8 mouse cellular contexts compared by ENCODE assay signal in genomic region chr4:117124518-117125347, GRCm38 (mm10). TPM values are rescaled to one million over a fixed set of nuclear protein-coding genes. Genes with fewer than 3 reads are reported as not detected.
DNase-seq lines count a peak whose midpoint lies in the region; ATAC-seq lines count a peak whose summit lies in the region.

No protein-coding gene starts in this region.

- peaks cover 10% of the 10 kb centered on the region; the same call in 1 of the 2 replicates for H3K36me3 ChIP-seq in heart, embryonic 14.5 days (ENCODE audit: control insufficient read depth, insufficient read depth, low read length)
- H3K36me3 ChIP-seq in megakaryocyte, embryonic 14.5 days (replicated peaks; ENCODE audit: low read length) = peaks cover 37% of the 10 kb centered on the region
- peaks cover 4% of the 10 kb centered on the region; the same call in 1 of the 2 replicates for H3K36me3 ChIP-seq in stomach, embryonic 14.5 days (ENCODE audit: control insufficient read depth, insufficient read depth, low read length)

- WGBS in heart, embryonic 14.5 days = 50% methylated on average over 14 of the region's 14 CpGs
- 61% methylated on average over 14 of the region's 14 CpGs for WGBS in stomach, embryonic 14.5 days

- DNase-seq in cerebellum, postnatal 10 days = peak; percentile 27 to 49
- no peak for DNase-seq in cerebellum, postnatal 25 days
- peak; percentile 63 for DNase-seq in kidney, postnatal 10 days
- DNase-seq in ovary, adult 18-20 months (ENCODE audit: low spot score) = no peak

- H3K4me3 ChIP-seq in brown adipose tissue, adult 24 weeks (ENCODE audit: insufficient read depth, low read depth, low read length) = no peak overlapping the region; the same call in 1 of the 2 replicates
- no peak overlapping the region for H3K4me3 ChIP-seq in heart, embryonic 14.5 days (ENCODE audit: control insufficient read depth in 1 of 2, insufficient read depth in 1 of 2, low read depth in 1 of 2, low read length in 2 of 2)
- H3K4me3 ChIP-seq in megakaryocyte, embryonic 14.5 days (replicated peaks) = peak overlapping the region; percentile 91
- no peak overlapping the region; the same call in 1 of the 2 replicates for H3K4me3 ChIP-seq in stomach, embryonic 14.5 days (ENCODE audit: low read depth, low read length)

- peak overlapping the region; percentile 16; the same call in 1 of the 2 replicates for H3K4me2 ChIP-seq in heart, embryonic 14.5 days (ENCODE audit: low read length)
- peak overlapping the region; percentile 28 for H3K4me2 ChIP-seq in stomach, embryonic 14.5 days (replicated peaks; ENCODE audit: low read depth, low read length)

- H3K9me3 ChIP-seq in heart, embryonic 14.5 days (ENCODE audit: control insufficient read depth, low read length) = no peaks in the 10 kb centered on the region
- no peaks in the 10 kb centered on the region for H3K9me3 ChIP-seq in megakaryocyte, embryonic 14.5 days
- H3K9me3 ChIP-seq in stomach, embryonic 14.5 days (ENCODE audit: control insufficient read depth, low read depth, low read length) = no peaks in the 10 kb centered on the region

- ATAC-seq in heart, embryonic 14.5 days (ENCODE audit: insufficient number of reproducible peaks, insufficient read depth, low FRiP score, low read depth) = no peak
- no peak for ATAC-seq in stomach, embryonic 14.5 days (ENCODE audit: insufficient number of reproducible peaks, insufficient read depth, low FRiP score, low read depth)

- H3K27ac ChIP-seq in brown adipose tissue, adult 24 weeks (replicated peaks; ENCODE audit: low read depth, low read length) = peak overlapping the region; percentile 100
- peak overlapping the region; percentile 88 to 89 for H3K27ac ChIP-seq in heart, embryonic 14.5 days (replicated peaks in 1 of 2; ENCODE audit: control insufficient read depth in 1 of 2, insufficient read depth in 1 of 2, low read depth in 2 of 2, low read length in 2 of 2)
- H3K27ac ChIP-seq in stomach, embryonic 14.5 days (ENCODE audit: low read length) = peak overlapping the region; percentile 88

- H3K27me3 ChIP-seq in heart, embryonic 14.5 days (ENCODE audit: control insufficient read depth, insufficient read depth, low read length) = no peaks in the 10 kb centered on the region
- H3K27me3 ChIP-seq in megakaryocyte, embryonic 14.5 days (replicated peaks) = no peaks in the 10 kb centered on the region
- no peaks in the 10 kb centered on the region for H3K27me3 ChIP-seq in stomach, embryonic 14.5 days (ENCODE audit: control insufficient read depth, insufficient read depth, low read length)

- peak overlapping the region; percentile 47; the same call in 1 of the 2 replicates for H3K9ac ChIP-seq in heart, embryonic 14.5 days (ENCODE audit: low read length)
- peak overlapping the region; percentile 8; the same call in 1 of the 2 replicates for H3K9ac ChIP-seq in stomach, embryonic 14.5 days (replicated peaks; ENCODE audit: low read depth, low read length)

- peaks cover 31% of the 10 kb centered on the region for H3K4me1 ChIP-seq in brown adipose tissue, adult 24 weeks (ENCODE audit: control insufficient read depth, insufficient read depth, insufficient read length, low read length)
- peaks cover 18 to 21% of the 10 kb centered on the region in 2 experiments for H3K4me1 ChIP-seq in heart, embryonic 14.5 days (ENCODE audit: control insufficient read depth in 2 of 2, insufficient read depth in 2 of 2, low read length in 2 of 2)
- peaks cover 92% of the 10 kb centered on the region for H3K4me1 ChIP-seq in megakaryocyte, embryonic 14.5 days
- peaks cover 16% of the 10 kb centered on the region for H3K4me1 ChIP-seq in stomach, embryonic 14.5 days (ENCODE audit: control insufficient read depth, insufficient read depth, low read length)

RNA-seq across cellular contexts. Expression of gene Btbd19, which starts 0.8 kb away (rescaled TPM):
- polyA plus RNA-seq in brown adipose tissue, adult 24 weeks (2012; ENCODE audit: insufficient read depth, insufficient read length, missing spikeins) = 1.8 TPM in 1 of 2 replicates, not detected in the other
- polyA plus RNA-seq in heart, embryonic 14.5 days (2014; fragmentation: Nextera tagmentation; extraction: Ambion mirVana) = 2.5 and 3.8 TPM in 2 replicates
- polyA plus RNA-seq in megakaryocyte, embryonic 14.5 days (2012; ENCODE audit: insufficient read depth, low replicate concordance) = 12.4 and 46.5 TPM in 2 replicates
- polyA plus RNA-seq in stomach, embryonic 14.5 days (2014; fragmentation: Nextera tagmentation; extraction: Ambion mirVana) = 6.7 and 8.5 TPM in 2 replicates

RNA-seq across cellular contexts. Expression of gene Tctex1d4, which starts 1.9 kb away (rescaled TPM):
- polyA plus RNA-seq in brown adipose tissue, adult 24 weeks (2012; ENCODE audit: insufficient read depth, insufficient read length, missing spikeins) = not detected in 2 replicates
- polyA plus RNA-seq in heart, embryonic 14.5 days (2014; fragmentation: Nextera tagmentation; extraction: Ambion mirVana) = not detected in 2 replicates
- polyA plus RNA-seq in megakaryocyte, embryonic 14.5 days (2012; ENCODE audit: insufficient read depth, low replicate concordance) = 12.1 TPM in 1 of 2 replicates, not detected in the other
- not detected in 2 replicates for polyA plus RNA-seq in stomach, embryonic 14.5 days (2014; fragmentation: Nextera tagmentation; extraction: Ambion mirVana)

RNA-seq across cellular contexts. Expression of gene Plk3, which starts 9.0 kb away (rescaled TPM):
- 0.71 and 2.5 TPM in 2 replicates for polyA plus RNA-seq in brown adipose tissue, adult 24 weeks (2012; ENCODE audit: insufficient read depth, insufficient read length, missing spikeins)
- polyA plus RNA-seq in heart, embryonic 14.5 days (2014; fragmentation: Nextera tagmentation; extraction: Ambion mirVana) = 1.6 and 2.0 TPM in 2 replicates
- 13.2 and 16.0 TPM in 2 replicates for polyA plus RNA-seq in megakaryocyte, embryonic 14.5 days (2012; ENCODE audit: insufficient read depth, low replicate concordance)
- 2.6 and 3.8 TPM in 2 replicates for polyA plus RNA-seq in stomach, embryonic 14.5 days (2014; fragmentation: Nextera tagmentation; extraction: Ambion mirVana)

RNA-seq across cellular contexts. Expression of gene Ptch2, which starts 28.9 kb away (rescaled TPM):
- 1.2 and 1.5 TPM in 2 replicates for polyA plus RNA-seq in brown adipose tissue, adult 24 weeks (2012; ENCODE audit: insufficient read depth, insufficient read length, missing spikeins)
- polyA plus RNA-seq in heart, embryonic 14.5 days (2014; fragmentation: Nextera tagmentation; extraction: Ambion mirVana) = 1.8 and 2.0 TPM in 2 replicates
- polyA plus RNA-seq in megakaryocyte, embryonic 14.5 days (2012; ENCODE audit: insufficient read depth, low replicate concordance) = 11.8 TPM in 1 of 2 replicates, not detected in the other
- 8.2 and 9.8 TPM in 2 replicates for polyA plus RNA-seq in stomach, embryonic 14.5 days (2014; fragmentation: Nextera tagmentation; extraction: Ambion mirVana)

RNA-seq across cellular contexts. Expression of gene Rps8, which starts 31.3 kb away (rescaled TPM):
- polyA plus RNA-seq in brown adipose tissue, adult 24 weeks (2012; ENCODE audit: insufficient read depth, insufficient read length, missing spikeins) = 544 and 683 TPM in 2 replicates
- polyA plus RNA-seq in heart, embryonic 14.5 days (2014; fragmentation: Nextera tagmentation; extraction: Ambion mirVana) = 784 and 900 TPM in 2 replicates
- 358 and 2,282 TPM in 2 replicates for polyA plus RNA-seq in megakaryocyte, embryonic 14.5 days (2012; ENCODE audit: insufficient read depth, low replicate concordance)
- 1,401 and 1,488 TPM in 2 replicates for polyA plus RNA-seq in stomach, embryonic 14.5 days (2014; fragmentation: Nextera tagmentation; extraction: Ambion mirVana)

Comparison
In these comparisons a context has a peak if more than half of its experiments do, and no peak if none do; other contexts are left out.
1. DNase-seq: peak in cerebellum, postnatal 10 days (2 of 2) and kidney, postnatal 10 days (single experiment); none in cerebellum, postnatal 25 days (0 of 2) and ovary, adult 18-20 months (single experiment).
2. Peak in every context shown above with its lines, with median percentiles within 50 percentile points of each other: H3K27ac ChIP-seq.